ENCODE assay signal across 8 mouse cellular contexts in genomic region chr6:16797669-16798068, GRCm38 (mm10).
DNase-seq lines count a peak whose midpoint lies in the region; ATAC-seq and TF ChIP-seq lines count a peak whose summit lies in the region.
"Had no signal": no experiment of that assay in that cellular context is flagged by ENCODE, and none has a peak within 500 bp of the region (broad histone marks: within the 10 kb centered on the region; RNA-seq: fewer than 3 reads in every experiment).

No protein-coding gene starts in this region.

- WGBS in forebrain, embryonic 15.5 days, result 4% methylated on average over 10 of the region's 10 CpGs
- WGBS in limb, embryonic 11.5 days, result 25% methylated on average over 10 of the region's 10 CpGs
- WGBS in neural tube, embryonic 15.5 days, result 18% methylated on average over 10 of the region's 10 CpGs

- H3K9ac ChIP-seq in forebrain, embryonic 15.5 days (replicated peaks), result no peak overlapping the region
- H3K9ac ChIP-seq in limb, embryonic 11.5 days (ENCODE audit: low read length), result no peak overlapping the region
- H3K9ac ChIP-seq in neural tube, embryonic 15.5 days (replicated peaks), result no peak overlapping the region
- H3K9ac ChIP-seq: embryonic facial prominence, embryonic 12.5 days had no signal

- peak; percentile 67 for DNase-seq in NIH3T3 (ENCODE audit: low read depth)
- peak; percentile 76 for DNase-seq in kidney, adult 9 months
- peak; percentile 54 for DNase-seq in limb, embryonic 11.5 days (ENCODE audit: low spot score)

- no peaks in the 10 kb centered on the region for H3K4me1 ChIP-seq in E14TG2a.4 (replicated peaks; ENCODE audit: low read depth, low read length)
- H3K4me1 ChIP-seq in forebrain, embryonic 15.5 days, result peaks cover 14% of the 10 kb centered on the region
- no peaks in the 10 kb centered on the region for H3K4me1 ChIP-seq in limb, embryonic 11.5 days (ENCODE audit: control insufficient read depth, insufficient read depth, low read length)
- no peaks in the 10 kb centered on the region for H3K4me1 ChIP-seq in neural tube, embryonic 15.5 days

- H3K36me3 ChIP-seq in E14TG2a.4 (ENCODE audit: insufficient read depth, low read length), result no peaks in the 10 kb centered on the region
- H3K36me3 ChIP-seq in forebrain, embryonic 15.5 days, result no peaks in the 10 kb centered on the region
- no peaks in the 10 kb centered on the region for H3K36me3 ChIP-seq in limb, embryonic 11.5 days (ENCODE audit: control insufficient read depth, insufficient read depth, low read length)
- no peaks in the 10 kb centered on the region for H3K36me3 ChIP-seq in neural tube, embryonic 15.5 days
- H3K36me3 ChIP-seq: embryonic facial prominence, embryonic 12.5 days had no signal

- ATAC-seq in forebrain, embryonic 15.5 days (replicated peaks), result peak; percentile 77
- peak; percentile 58; the same call in 1 of the 2 replicates for ATAC-seq in limb, embryonic 11.5 days (ENCODE audit: insufficient number of reproducible peaks, low FRiP score, low TSS enrichment, low read depth)
- ATAC-seq in neural tube, embryonic 15.5 days (ENCODE audit: low FRiP score), result peak; percentile 59; the same call in 1 of the 2 replicates
- no peak for ATAC-seq in CD4-positive, CD25-positive, alpha-beta regulatory T cell, adult 4 months

- peak; percentile 31 for TF ChIP-seq CTCF in E14TG2a.4 (conservative IDR thresholded peaks at IDR 0.05; ENCODE audit: low read length)

- H3K27ac ChIP-seq in forebrain, embryonic 15.5 days (replicated peaks), result no peak overlapping the region
- H3K27ac ChIP-seq in limb, embryonic 11.5 days (replicated peaks; ENCODE audit: low read depth, low read length), result no peak overlapping the region
- H3K27ac ChIP-seq in neural tube, embryonic 15.5 days (replicated peaks), result no peak overlapping the region

- no peak overlapping the region for H3K4me3 ChIP-seq in E14TG2a.4 (replicated peaks; ENCODE audit: low read length)
- no peak overlapping the region for H3K4me3 ChIP-seq in forebrain, embryonic 15.5 days
- no peak overlapping the region for H3K4me3 ChIP-seq in limb, embryonic 11.5 days (ENCODE audit: low read depth, low read length)
- no peak overlapping the region for H3K4me3 ChIP-seq in neural tube, embryonic 15.5 days (replicated peaks)
- H3K4me3 ChIP-seq: embryonic facial prominence, embryonic 12.5 days had no signal

- H3K4me2 ChIP-seq in forebrain, embryonic 15.5 days (replicated peaks), result peak overlapping the region; percentile 17
- no peak overlapping the region for H3K4me2 ChIP-seq in limb, embryonic 11.5 days (ENCODE audit: low read depth, severe bottlenecking)
- H3K4me2 ChIP-seq in neural tube, embryonic 15.5 days, result 0 out of 2 replicates have a peak overlapping the region, but pooled peaks have one; percentile 19
- H3K4me2 ChIP-seq: embryonic facial prominence, embryonic 12.5 days had no signal

- H3K27me3 ChIP-seq in E14TG2a.4 (ENCODE audit: insufficient read depth, low read length), result no peaks in the 10 kb centered on the region
- H3K27me3 ChIP-seq in forebrain, embryonic 15.5 days, result no peaks in the 10 kb centered on the region
- H3K27me3 ChIP-seq in limb, embryonic 11.5 days (ENCODE audit: control insufficient read depth, insufficient read depth, low read length), result no peaks in the 10 kb centered on the region
- no peaks in the 10 kb centered on the region for H3K27me3 ChIP-seq in neural tube, embryonic 15.5 days (replicated peaks)
- H3K27me3 ChIP-seq: embryonic facial prominence, embryonic 12.5 days had no signal

- H3K9me3 ChIP-seq in E14TG2a.4 (ENCODE audit: low read length), result no peaks in the 10 kb centered on the region
- no peaks in the 10 kb centered on the region for H3K9me3 ChIP-seq in forebrain, embryonic 15.5 days
- no peaks in the 10 kb centered on the region for H3K9me3 ChIP-seq in limb, embryonic 11.5 days (ENCODE audit: control insufficient read depth, low read length)
- H3K9me3 ChIP-seq in neural tube, embryonic 15.5 days (replicated peaks), result no peaks in the 10 kb centered on the region
- H3K9me3 ChIP-seq: embryonic facial prominence, embryonic 12.5 days had no signal
